Mouse (Mus musculus): ENCODE results near the gene Lrrc8a. TPM values are rescaled to one million over a fixed set of nuclear protein-coding genes. Genes with fewer than 3 reads are reported as not detected.

Gene Lrrc8a
- polyA plus RNA-seq, 1 experiment: 56.5 TPM

- WGBS: 3% methylated on average over 18 of the region's 18 CpGs
- TF ChIP-seq POLR2A (IDR thresholded peaks at IDR 0.05; ENCODE audit: borderline replicate concordance, extremely low read depth, low read depth, low read length): no peak
- no peak for TF ChIP-seq CTCF (IDR thresholded peaks at IDR 0.05; ENCODE audit: insufficient read depth, low read length)
- no peak for DNase-seq
- Histone ChIP-seq H3K4me1 (ENCODE audit: control insufficient read depth, insufficient read depth, low read length) (peaks cover 22% of the 10 kb centered on the region), H3K4me3 (replicated peaks; ENCODE audit: extremely low read depth, low read depth, low read length) (peak overlapping the region; percentile 94)
These were observed 903 bp upstream of the Lrrc8a start for GRCm38 (mm10) chr2:30236426-30237198.

DNA sequence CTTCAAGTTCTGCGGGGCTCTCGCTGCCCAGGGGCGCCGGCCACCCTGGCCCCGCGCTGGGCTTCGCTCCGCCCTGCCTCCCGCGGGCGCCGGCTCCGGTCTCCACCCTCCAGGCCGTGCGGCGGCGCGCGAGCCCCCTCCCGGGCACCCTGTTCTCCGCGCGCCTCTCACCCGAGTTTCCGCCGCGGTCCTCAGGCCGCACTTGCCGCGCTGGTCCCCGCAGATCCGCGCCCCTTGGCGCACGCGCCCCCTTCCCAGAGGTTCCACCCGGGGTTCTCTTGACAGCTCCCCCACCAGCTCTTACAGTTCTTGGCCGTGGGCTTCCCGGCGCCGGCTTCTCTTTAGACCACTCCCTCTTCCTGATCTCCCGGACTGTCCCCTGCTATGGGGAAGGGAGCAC, 366 bp downstream of the Lrrc8a start:
- peak; percentile 76 for DNase-seq
- WGBS: under 1% methylated on average over 35 of the region's 42 CpGs

DNA sequence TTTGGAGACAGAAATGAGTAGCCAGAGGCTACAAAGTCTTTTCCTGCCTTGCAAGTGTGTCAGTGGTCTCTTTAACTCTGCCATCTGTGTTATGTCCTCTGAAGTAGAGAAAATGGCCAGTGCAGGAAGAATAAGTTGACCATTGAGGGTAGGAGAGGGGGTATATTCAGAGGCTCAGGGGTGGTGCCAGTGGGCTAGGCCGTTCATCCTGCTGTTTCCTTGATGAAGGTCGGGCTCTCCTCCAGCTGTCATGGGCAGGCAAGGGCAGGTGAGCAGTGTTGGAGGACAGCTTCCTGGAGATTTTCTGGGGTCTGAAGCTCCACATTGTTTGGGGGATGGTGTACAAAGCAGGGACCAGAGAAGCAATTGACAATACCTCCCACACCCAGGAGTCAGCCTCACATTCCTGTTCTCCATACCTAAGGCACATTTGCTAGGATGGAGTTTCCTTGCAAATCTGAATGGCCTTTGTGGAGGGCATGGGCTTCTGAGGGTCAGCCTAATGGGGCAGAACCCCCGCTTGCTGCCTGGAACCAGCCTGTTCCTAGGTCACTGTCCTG, 1.5 kb downstream of the Lrrc8a start:
- no peak for DNase-seq
- TF ChIP-seq CTCF (IDR thresholded peaks at IDR 0.05; ENCODE audit: insufficient read depth, low read length): no peak
- TF ChIP-seq POLR2A (IDR thresholded peaks at IDR 0.05; ENCODE audit: borderline replicate concordance, extremely low read depth, low read depth, low read length): no peak; the same call in 1 of the 2 replicates
- Histone ChIP-seq H3K4me1 (ENCODE audit: control insufficient read depth, insufficient read depth, low read length) (peaks cover 30% of the 10 kb centered on the region), H3K4me3 (replicated peaks; ENCODE audit: extremely low read depth, low read depth, low read length) (peak overlapping the region; percentile 82)
- 45% methylated on average over 3 of the region's 3 CpGs for WGBS

More for the DNA sequence above, 366 bp downstream of the Lrrc8a start:
- Histone ChIP-seq H3K4me1 (ENCODE audit: control insufficient read depth, insufficient read depth, low read length) (peaks cover 24% of the 10 kb centered on the region), H3K4me3 (replicated peaks; ENCODE audit: extremely low read depth, low read depth, low read length) (peak overlapping the region; percentile 82)
- TF ChIP-seq POLR2A (IDR thresholded peaks at IDR 0.05; ENCODE audit: borderline replicate concordance, extremely low read depth, low read depth, low read length): no peak
- TF ChIP-seq CTCF (IDR thresholded peaks at IDR 0.05; ENCODE audit: insufficient read depth, low read length): no peak

DNA sequence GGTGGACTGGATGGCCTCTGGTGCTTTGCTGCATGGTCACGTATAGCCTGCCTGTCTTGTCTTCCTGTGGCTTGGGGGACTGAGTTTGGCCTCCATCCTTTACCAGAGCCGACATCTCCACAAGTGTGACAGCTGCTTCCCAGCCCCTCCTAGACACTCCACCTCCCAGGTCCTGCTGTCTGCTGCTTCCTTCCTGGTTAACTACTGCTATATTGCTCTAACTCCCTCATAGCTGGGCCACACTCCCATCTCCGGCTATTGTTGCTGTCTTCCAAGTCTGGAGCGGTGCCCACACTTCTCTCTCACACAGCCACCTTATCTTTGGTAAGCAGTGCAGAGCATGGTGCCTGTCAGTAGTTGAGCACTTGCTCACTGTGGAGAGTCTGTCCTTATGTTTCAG, 2.3 kb downstream of the Lrrc8a start:
- no peak for DNase-seq
- Histone ChIP-seq H3K4me3 (replicated peaks; ENCODE audit: extremely low read depth, low read depth, low read length) (peak overlapping the region; percentile 1), H3K4me1 (ENCODE audit: control insufficient read depth, insufficient read depth, low read length) (peaks cover 30% of the 10 kb centered on the region)
- TF ChIP-seq POLR2A (IDR thresholded peaks at IDR 0.05; ENCODE audit: borderline replicate concordance, extremely low read depth, low read depth, low read length) (peak; percentile 80; the same call in 1 of the 2 replicates), CTCF (IDR thresholded peaks at IDR 0.05; ENCODE audit: insufficient read depth, low read length) (no peak)
- WGBS: 36% methylated on average over 4 of the region's 4 CpGs

- 46% methylated on average over 2 of the region's 2 CpGs for WGBS
- H3K4me3 ChIP-seq (replicated peaks; ENCODE audit: extremely low read depth, low read depth, low read length): peak within 1 kb of the TSS; percentile 1
- no peak for TF ChIP-seq POLR2A (IDR thresholded peaks at IDR 0.05; ENCODE audit: borderline replicate concordance, extremely low read depth, low read depth, low read length)
- TF ChIP-seq CTCF (IDR thresholded peaks at IDR 0.05; ENCODE audit: insufficient read depth, low read length): no peak
- peaks cover 30% of the 10 kb centered on the region for H3K4me1 ChIP-seq (ENCODE audit: control insufficient read depth, insufficient read depth, low read length)
- DNase-seq: no peak
These were observed 2.8 kb downstream of the Lrrc8a start, which contains the start of gene Gm28035 for GRCm38 (mm10) chr2:30240267-30240666. Gene Gm28035 (plus strand): TSS chr2:30240567.

GRCm38 (mm10) chr2:30242509-30242908, 5.0 kb downstream of the Lrrc8a start:
- WGBS: 42% methylated on average over 4 of the region's 4 CpGs
- DNase-seq: peak; percentile 51
- Histone ChIP-seq H3K4me3 (replicated peaks; ENCODE audit: extremely low read depth, low read depth, low read length) (no peak overlapping the region), H3K4me1 (ENCODE audit: control insufficient read depth, insufficient read depth, low read length) (peaks cover 37% of the 10 kb centered on the region)
- TF ChIP-seq POLR2A (IDR thresholded peaks at IDR 0.05; ENCODE audit: borderline replicate concordance, extremely low read depth, low read depth, low read length) (peak; percentile 69; the same call in 1 of the 2 replicates), CTCF (IDR thresholded peaks at IDR 0.05; ENCODE audit: insufficient read depth, low read length) (no peak)

GRCm38 (mm10) chr2:30243391-30243790, 5.9 kb downstream of the Lrrc8a start:
- H3K4me1 ChIP-seq (ENCODE audit: control insufficient read depth, insufficient read depth, low read length): peaks cover 40% of the 10 kb centered on the region
- TF ChIP-seq CTCF (IDR thresholded peaks at IDR 0.05; ENCODE audit: insufficient read depth, low read length): no peak
- H3K4me3 ChIP-seq (replicated peaks; ENCODE audit: extremely low read depth, low read depth, low read length): no peak overlapping the region
- DNase-seq: no peak
- WGBS: 85% methylated on average over 4 of the region's 4 CpGs

DNA sequence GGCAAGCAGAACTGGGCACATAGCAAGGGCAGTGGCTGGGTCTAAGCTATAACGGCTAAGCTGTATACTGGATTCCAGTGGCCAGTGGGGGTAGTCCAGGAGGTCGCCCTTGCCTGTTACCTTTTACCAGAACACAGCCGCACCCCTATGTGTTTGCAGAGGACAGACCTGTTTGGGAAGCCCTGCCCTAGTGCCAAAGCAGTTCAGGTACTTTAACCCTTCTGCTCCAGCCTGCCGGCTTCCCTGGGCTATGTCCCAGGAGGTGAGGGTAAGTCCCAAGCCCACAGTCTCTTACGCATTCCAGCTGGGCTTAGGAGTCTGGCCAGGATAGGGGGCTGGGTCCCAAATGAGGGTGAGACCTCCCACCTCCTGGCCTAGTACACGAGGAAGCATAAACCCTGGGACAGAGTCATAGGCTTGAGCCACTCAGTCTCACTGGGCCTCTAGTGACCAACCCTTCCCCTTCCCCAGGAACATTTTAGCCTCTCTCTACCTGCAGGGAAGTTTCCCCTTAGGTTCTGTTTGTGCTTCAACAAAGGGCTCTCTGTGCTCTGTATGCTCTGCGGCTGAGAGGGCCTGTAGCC, 7.2 kb downstream of the Lrrc8a start:
- DNase-seq: no peak
- H3K4me3 ChIP-seq (replicated peaks; ENCODE audit: extremely low read depth, low read depth, low read length): no peak overlapping the region
- peaks cover 30% of the 10 kb centered on the region for H3K4me1 ChIP-seq (ENCODE audit: control insufficient read depth, insufficient read depth, low read length)
- TF ChIP-seq CTCF (IDR thresholded peaks at IDR 0.05; ENCODE audit: insufficient read depth, low read length) (no peak), POLR2A (IDR thresholded peaks at IDR 0.05; ENCODE audit: borderline replicate concordance, extremely low read depth, low read depth, low read length) (no peak)
- 53% methylated on average over 7 of the region's 7 CpGs for WGBS

DNA sequence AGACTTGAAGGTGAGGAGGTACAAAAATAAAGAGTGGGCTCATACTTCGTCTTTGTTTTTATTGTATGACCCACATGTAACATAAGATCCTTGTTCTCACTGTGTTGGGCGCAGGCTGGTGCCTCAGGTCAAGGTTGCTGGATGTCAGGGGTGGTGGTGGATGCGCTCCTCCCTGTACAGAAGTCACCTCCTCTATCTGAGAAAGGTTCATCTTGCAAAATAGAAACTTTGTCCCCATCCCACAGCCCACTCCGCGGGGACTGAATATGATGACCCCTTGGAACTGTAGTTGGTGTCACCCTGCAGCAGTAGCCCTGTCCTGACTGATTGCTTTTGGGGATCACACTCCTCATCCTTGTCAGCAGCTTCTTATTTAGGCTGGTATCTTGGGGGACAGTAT, 9.5 kb downstream of the Lrrc8a start:
- DNase-seq: no peak
- H3K4me3 ChIP-seq (replicated peaks; ENCODE audit: extremely low read depth, low read depth, low read length): no peak overlapping the region
- peaks cover 28% of the 10 kb centered on the region for H3K4me1 ChIP-seq (ENCODE audit: control insufficient read depth, insufficient read depth, low read length)
- TF ChIP-seq CTCF (IDR thresholded peaks at IDR 0.05; ENCODE audit: insufficient read depth, low read length): no peak
- TF ChIP-seq POLR2A (IDR thresholded peaks at IDR 0.05; ENCODE audit: borderline replicate concordance, extremely low read depth, low read depth, low read length): no peak
- WGBS: 93% methylated on average over 5 of the region's 5 CpGs

Data from lung, adult 2 months (tissue).